In the genomic region with DNA sequence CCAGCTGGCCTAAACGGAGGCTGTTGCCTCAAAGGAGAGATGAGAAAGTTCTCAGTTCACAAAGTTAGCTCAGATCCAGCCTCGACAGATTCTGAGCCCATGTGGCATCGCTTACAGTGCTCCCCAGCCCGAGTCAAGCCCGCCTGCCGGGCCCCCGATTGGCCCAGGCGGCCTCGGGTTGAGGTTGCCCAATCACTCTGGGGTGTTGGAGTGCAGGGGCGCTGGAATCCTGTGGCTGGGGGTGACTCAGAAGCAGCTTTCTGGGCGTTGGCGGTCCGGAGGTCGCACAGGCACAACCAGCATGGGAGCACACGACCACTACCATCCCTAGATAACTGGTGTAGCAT, we compare ENCODE assay signal across 8 mouse cellular contexts. TPM values are rescaled to one million over a fixed set of nuclear protein-coding genes. Genes with fewer than 3 reads are reported as not detected.
A peak's percentile ranks its signal among the peaks of the same experiment; 100 is the strongest.
DNase-seq lines count a peak whose midpoint lies in the region; ATAC-seq and TF ChIP-seq lines count a peak whose summit lies in the region.

No protein-coding gene starts in this region.

- peak overlapping the region; percentile 88 for H3K4me3 ChIP-seq in layer of hippocampus, adult 2 months
- H3K4me3 ChIP-seq in hindbrain, embryonic 16.5 days (ENCODE audit: low read length), result peak overlapping the region; percentile 90
- peak overlapping the region; percentile 63 for H3K4me3 ChIP-seq in liver, embryonic 16.5 days (ENCODE audit: low read depth, low read length)

- H3K27me3 ChIP-seq in hindbrain, embryonic 16.5 days (replicated peaks; ENCODE audit: control insufficient read depth, insufficient read depth, low read length), result no peaks in the 10 kb centered on the region
- H3K27me3 ChIP-seq in liver, embryonic 16.5 days (ENCODE audit: control insufficient read depth, insufficient read depth, low read depth, low read length), result peaks cover 28% of the 10 kb centered on the region

- H3K9me3 ChIP-seq in hindbrain, embryonic 16.5 days (ENCODE audit: control insufficient read depth, low read length), result no peaks in the 10 kb centered on the region
- no peaks in the 10 kb centered on the region for H3K9me3 ChIP-seq in liver, embryonic 16.5 days (replicated peaks; ENCODE audit: control insufficient read depth, low read length)

- peak; percentile 68 for ATAC-seq in hindbrain, embryonic 16.5 days
- peak; percentile 28; the same call in 1 of the 2 replicates for ATAC-seq in liver, embryonic 16.5 days (ENCODE audit: low read depth)

- peak overlapping the region; percentile 82 for H3K27ac ChIP-seq in layer of hippocampus, adult 2 months
- H3K27ac ChIP-seq in hindbrain, embryonic 16.5 days (ENCODE audit: low read depth, low read length), result peak overlapping the region; percentile 78
- no peak overlapping the region; the same call in 1 of the 2 replicates for H3K27ac ChIP-seq in liver, embryonic 16.5 days (ENCODE audit: low read length)

- no peaks in the 10 kb centered on the region for H3K36me3 ChIP-seq in hindbrain, embryonic 16.5 days (ENCODE audit: control insufficient read depth, insufficient read depth, low read length)
- H3K36me3 ChIP-seq in liver, embryonic 16.5 days (ENCODE audit: control insufficient read depth, insufficient read depth), result no peaks in the 10 kb centered on the region

- intact Hi-C loops in gastrocnemius, postnatal 14 days (cut with DNase I; ENCODE audit: low total_unique reads), result no loop called here

- under 1% methylated on average over 15 of the region's 15 CpGs for WGBS in hindbrain, embryonic 16.5 days
- WGBS in liver, embryonic 16.5 days (ENCODE audit: insufficient replicate concordance), result 2% methylated on average over 15 of the region's 15 CpGs

- H3K9ac ChIP-seq in hindbrain, embryonic 16.5 days (ENCODE audit: low read depth, low read length), result peak overlapping the region; percentile 96
- H3K9ac ChIP-seq in liver, embryonic 16.5 days (ENCODE audit: low read depth, low read length), result no peak overlapping the region

- DNase-seq in layer of hippocampus, adult 2 months (ENCODE audit: low spot score in 2 of 2), result peak; percentile 8 to 30
- no peak for DNase-seq in layer of hippocampus, adult 9-11 months
- peak; percentile 65 to 72 for DNase-seq in adrenal gland, postnatal 36 days
- DNase-seq in gastrocnemius, postnatal 14 days, result peak; percentile 78
- DNase-seq in natural killer cell, adult 2 months (ENCODE audit: low spot score in 2 of 2), result peak; percentile 10 to 26
- peak; percentile 39 for DNase-seq in thymus, postnatal 14 days

- H3K4me2 ChIP-seq in hindbrain, embryonic 16.5 days (ENCODE audit: low read length), result peak overlapping the region; percentile 82
- H3K4me2 ChIP-seq in liver, embryonic 16.5 days (ENCODE audit: low read depth, low read length), result peak overlapping the region; percentile 62

- no peak for TF ChIP-seq CTCF in layer of hippocampus, adult 2 months (conservative IDR thresholded peaks at IDR 0.05)

- H3K4me1 ChIP-seq in hindbrain, embryonic 16.5 days (ENCODE audit: control insufficient read depth, insufficient read depth, low read depth, low read length), result peaks cover 4% of the 10 kb centered on the region
- H3K4me1 ChIP-seq in liver, embryonic 16.5 days (ENCODE audit: control insufficient read depth, low read depth, low read length), result no peaks in the 10 kb centered on the region

RNA-seq across cellular contexts. Expression of a gene that starts 1.1 kb away (rescaled TPM):
- total RNA-seq in layer of hippocampus, adult 2 months (2021), result 1 to 10 TPM; 6.2 to 7.3 TPM
- total RNA-seq in adrenal gland, postnatal 36 days (2021), result 10 to 100 TPM in 1 of 2 experiments, 1 to 10 TPM in 1; 8.2 to 14.2 TPM
- 10 to 100 TPM in 1 of 2 experiments, 1 to 10 TPM in 1; 6.9 to 10.7 TPM for total RNA-seq in gastrocnemius, postnatal 14 days (2021)
- 6.1 and 9.1 TPM in 2 replicates for polyA plus RNA-seq in hindbrain, embryonic 16.5 days (2015; fragmentation: Nextera tagmentation; extraction: Ambion mirVana)
- polyA plus RNA-seq in liver, embryonic 16.5 days (2015; fragmentation: Nextera tagmentation; extraction: Ambion mirVana), result 6.5 and 6.9 TPM in 2 replicates
